Mouse (Mus musculus): ENCODE results near the gene Rufy1. TPM values are rescaled to one million over a fixed set of nuclear protein-coding genes. Genes with fewer than 3 reads are reported as not detected.
"Not testable (repeated sequence)": the region's sequence is repeated elsewhere in the genome, so short reads cannot be mapped to it uniquely, and the experiment has no call there.

Gene Rufy1
- polyA plus RNA-seq, 1 experiment from 2014 or later = 30.6 TPM

- 31% methylated on average over 4 of the region's 4 CpGs for WGBS
- peak overlapping the region; percentile 72; the same call in 1 of the 2 replicates for H3K9ac ChIP-seq (ENCODE audit: low read depth, low read length)
- peak; percentile 75 for ATAC-seq
- H3K27me3 ChIP-seq (ENCODE audit: control insufficient read depth, insufficient read depth, low read depth, low read length) = no peaks in the 10 kb centered on the region
- H3K9me3 ChIP-seq (replicated peaks; ENCODE audit: control insufficient read depth, low read length, poor library complexity, severe bottlenecking) = no peaks in the 10 kb centered on the region
- H3K4me2 ChIP-seq (ENCODE audit: low read length) = peak overlapping the region; percentile 65
- H3K4me1 ChIP-seq (ENCODE audit: control insufficient read depth, insufficient read depth, low read length) = peaks cover 7% of the 10 kb centered on the region
- H3K4me3 ChIP-seq (ENCODE audit: low read depth, low read length) = no peak overlapping the region
- peak overlapping the region; percentile 95 for H3K27ac ChIP-seq (ENCODE audit: low read length)
- H3K36me3 ChIP-seq (ENCODE audit: control insufficient read depth, insufficient read depth, low read length) = no peaks in the 10 kb centered on the region
These were observed 60.0 kb downstream of the Rufy1 start for GRCm38 (mm10) chr11:50370969-50371368.

GRCm38 (mm10) chr11:50369360-50369911 is 61.5 kb downstream of the Rufy1 start:
- no peak overlapping the region for H3K4me2 ChIP-seq (ENCODE audit: low read length)
- no peak overlapping the region for H3K27ac ChIP-seq (ENCODE audit: low read length)
- no peaks in the 10 kb centered on the region for H3K27me3 ChIP-seq (ENCODE audit: control insufficient read depth, insufficient read depth, low read depth, low read length)
- no peaks in the 10 kb centered on the region for H3K36me3 ChIP-seq (ENCODE audit: control insufficient read depth, insufficient read depth, low read length)
- no peak for ATAC-seq
- H3K9ac ChIP-seq (ENCODE audit: low read depth, low read length) = no peak overlapping the region
- 87% methylated on average over 5 of the region's 5 CpGs for WGBS
- H3K4me1 ChIP-seq (ENCODE audit: control insufficient read depth, insufficient read depth, low read length) = peaks cover 7% of the 10 kb centered on the region
- no peak overlapping the region for H3K4me3 ChIP-seq (ENCODE audit: low read depth, low read length)
- H3K9me3 ChIP-seq (replicated peaks; ENCODE audit: control insufficient read depth, low read length, poor library complexity, severe bottlenecking) = no peaks in the 10 kb centered on the region

- Histone ChIP-seq H3K36me3 (ENCODE audit: control insufficient read depth, insufficient read depth, low read length) (no peaks in the 10 kb centered on the region), H3K4me1 (ENCODE audit: control insufficient read depth, insufficient read depth, low read length) (peaks cover 7% of the 10 kb centered on the region), H3K9me3 (replicated peaks; ENCODE audit: control insufficient read depth, low read length, poor library complexity, severe bottlenecking) (no peaks in the 10 kb centered on the region), H3K4me3 (ENCODE audit: low read depth, low read length) (no peak overlapping the region), H3K27ac (ENCODE audit: low read length) (no peak overlapping the region), H3K9ac (ENCODE audit: low read depth, low read length) (no peak overlapping the region), H3K27me3 (ENCODE audit: control insufficient read depth, insufficient read depth, low read depth, low read length) (no peaks in the 10 kb centered on the region), H3K4me2 (ENCODE audit: low read length) (no peak overlapping the region)
- 93% methylated on average over 9 of the region's 9 CpGs for WGBS
- no peak for ATAC-seq
These were observed 63.4 kb downstream of the Rufy1 start for GRCm38 (mm10) chr11:50367531-50367930.

GRCm38 (mm10) chr11:50365322-50365721 is 65.6 kb downstream of the Rufy1 start:
- Histone ChIP-seq H3K4me1 (ENCODE audit: control insufficient read depth, insufficient read depth, low read length) (no peaks in the 10 kb centered on the region; the same call in 1 of the 2 replicates), H3K36me3 (ENCODE audit: control insufficient read depth, insufficient read depth, low read length) (no peaks in the 10 kb centered on the region), H3K4me3 (ENCODE audit: low read depth, low read length) (no peak overlapping the region), H3K27ac (ENCODE audit: low read length) (no peak overlapping the region), H3K9ac (ENCODE audit: low read depth, low read length) (no peak overlapping the region), H3K9me3 (replicated peaks; ENCODE audit: control insufficient read depth, low read length, poor library complexity, severe bottlenecking) (no peaks in the 10 kb centered on the region), H3K27me3 (ENCODE audit: control insufficient read depth, insufficient read depth, low read depth, low read length) (no peaks in the 10 kb centered on the region), H3K4me2 (ENCODE audit: low read length) (no peak overlapping the region)
- ATAC-seq = no peak

- no peaks in the 10 kb centered on the region for H3K36me3 ChIP-seq (ENCODE audit: control insufficient read depth, insufficient read depth, low read length)
- H3K4me3 ChIP-seq (ENCODE audit: low read depth, low read length) = no peak overlapping the region
- 0 out of 2 replicates have a peak, but pooled peaks have one; percentile 66 for ATAC-seq
- H3K4me1 ChIP-seq (ENCODE audit: control insufficient read depth, insufficient read depth, low read length) = no peaks in the 10 kb centered on the region
- H3K27ac ChIP-seq (ENCODE audit: low read length) = no peak overlapping the region
- no peaks in the 10 kb centered on the region for H3K27me3 ChIP-seq (ENCODE audit: control insufficient read depth, insufficient read depth, low read depth, low read length)
- WGBS = 7% methylated on average over 4 of the region's 4 CpGs
- H3K9ac ChIP-seq (ENCODE audit: low read depth, low read length) = no peak overlapping the region
- H3K9me3 ChIP-seq (replicated peaks; ENCODE audit: control insufficient read depth, low read length, poor library complexity, severe bottlenecking) = no peaks in the 10 kb centered on the region
- H3K4me2 ChIP-seq (ENCODE audit: low read length) = no peak overlapping the region
These were observed 66.4 kb downstream of the Rufy1 start for GRCm38 (mm10) chr11:50364548-50364947.

DNA sequence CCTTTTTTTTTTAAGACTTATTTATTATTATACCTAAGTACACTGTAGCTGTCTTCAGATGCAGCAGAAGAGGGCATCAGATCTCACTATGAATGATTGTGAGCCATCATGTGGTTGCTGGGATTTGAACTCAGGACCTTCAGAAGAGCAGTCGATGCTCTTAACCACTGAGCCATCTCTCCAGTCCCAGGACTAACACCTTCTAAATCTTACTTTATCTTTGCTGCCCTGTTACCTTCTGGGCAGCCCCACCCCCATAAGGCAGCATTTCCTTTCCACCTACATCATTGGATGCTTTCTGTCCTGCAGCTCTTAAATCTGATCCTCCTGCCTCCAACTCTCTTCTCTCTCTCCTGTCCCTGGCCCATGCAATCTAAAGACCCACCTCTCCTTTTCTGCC is 69.6 kb downstream of the Rufy1 start:
- ATAC-seq; H3K9me3 ChIP-seq (replicated peaks; ENCODE audit: control insufficient read depth, low read length, poor library complexity, severe bottlenecking); H3K4me1 ChIP-seq (ENCODE audit: control insufficient read depth, insufficient read depth, low read length); H3K4me3 ChIP-seq (ENCODE audit: low read depth, low read length); H3K27ac ChIP-seq (ENCODE audit: low read length); H3K9ac ChIP-seq (ENCODE audit: low read depth, low read length); H3K36me3 ChIP-seq (ENCODE audit: control insufficient read depth, insufficient read depth, low read length); H3K27me3 ChIP-seq (ENCODE audit: control insufficient read depth, insufficient read depth, low read depth, low read length); H3K4me2 ChIP-seq (ENCODE audit: low read length): not testable (repeated sequence)
- 91% methylated on average over 1 of the region's 1 CpGs for WGBS

- no peaks in the 10 kb centered on the region for H3K9me3 ChIP-seq (replicated peaks; ENCODE audit: control insufficient read depth, low read length, poor library complexity, severe bottlenecking)
- H3K27ac ChIP-seq (ENCODE audit: low read length) = peak overlapping the region; percentile 85
- H3K4me1 ChIP-seq (ENCODE audit: control insufficient read depth, insufficient read depth, low read length) = no peaks in the 10 kb centered on the region; the same call in 1 of the 2 replicates
- H3K27me3 ChIP-seq (ENCODE audit: control insufficient read depth, insufficient read depth, low read depth, low read length) = no peaks in the 10 kb centered on the region
- H3K9ac ChIP-seq (ENCODE audit: low read depth, low read length) = peak overlapping the region; percentile 83
- H3K4me3 ChIP-seq (ENCODE audit: low read depth, low read length) = peak overlapping the region; percentile 58
- ATAC-seq = peak; percentile 79
- H3K36me3 ChIP-seq (ENCODE audit: control insufficient read depth, insufficient read depth, low read length) = no peaks in the 10 kb centered on the region
- peak overlapping the region; percentile 61 for H3K4me2 ChIP-seq (ENCODE audit: low read length)
- WGBS = 2% methylated on average over 74 of the region's 74 CpGs
These were observed 71.7 kb downstream of the Rufy1 start for GRCm38 (mm10) chr11:50358950-50359861.

GRCm38 (mm10) chr11:50355395-50355794 is 75.5 kb downstream of the Rufy1 start:
- Histone ChIP-seq H3K4me3 (ENCODE audit: low read depth, low read length) (no peak overlapping the region), H3K9me3 (replicated peaks; ENCODE audit: control insufficient read depth, low read length, poor library complexity, severe bottlenecking) (no peaks in the 10 kb centered on the region), H3K4me2 (ENCODE audit: low read length) (no peak overlapping the region), H3K9ac (ENCODE audit: low read depth, low read length) (no peak overlapping the region), H3K36me3 (ENCODE audit: control insufficient read depth, insufficient read depth, low read length) (no peaks in the 10 kb centered on the region), H3K27ac (ENCODE audit: low read length) (no peak overlapping the region), H3K4me1 (ENCODE audit: control insufficient read depth, insufficient read depth, low read length) (no peaks in the 10 kb centered on the region; the same call in 1 of the 2 replicates), H3K27me3 (ENCODE audit: control insufficient read depth, insufficient read depth, low read depth, low read length) (no peaks in the 10 kb centered on the region)
- WGBS = 70% methylated on average over 1 of the region's 1 CpGs
- no peak for ATAC-seq

DNA sequence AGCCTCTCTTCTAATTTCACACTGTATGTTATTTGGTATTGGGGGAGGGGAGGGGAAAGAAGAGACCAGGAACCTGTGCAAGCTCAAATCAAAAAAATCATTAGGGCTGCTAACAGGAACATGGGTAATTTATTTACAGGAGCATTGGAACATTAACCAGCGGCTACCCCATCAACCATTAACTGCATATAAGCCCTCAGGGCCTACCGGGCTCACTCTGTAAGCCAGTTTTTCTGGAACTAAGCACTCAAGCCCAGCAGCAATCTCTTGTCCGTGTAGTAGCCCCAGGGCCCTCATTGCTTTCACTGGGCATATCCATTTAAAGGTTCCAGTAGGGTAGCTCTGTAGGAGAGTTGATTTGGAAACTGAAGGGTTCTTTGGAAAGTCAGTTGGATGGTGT is 76.1 kb downstream of the Rufy1 start:
- Histone ChIP-seq H3K4me3 (ENCODE audit: low read depth, low read length) (no peak overlapping the region), H3K4me1 (ENCODE audit: control insufficient read depth, insufficient read depth, low read length) (no peaks in the 10 kb centered on the region; the same call in 1 of the 2 replicates), H3K9me3 (replicated peaks; ENCODE audit: control insufficient read depth, low read length, poor library complexity, severe bottlenecking) (no peaks in the 10 kb centered on the region), H3K36me3 (ENCODE audit: control insufficient read depth, insufficient read depth, low read length) (no peaks in the 10 kb centered on the region), H3K27me3 (ENCODE audit: control insufficient read depth, insufficient read depth, low read depth, low read length) (no peaks in the 10 kb centered on the region), H3K9ac (ENCODE audit: low read depth, low read length) (no peak overlapping the region), H3K4me2 (ENCODE audit: low read length) (no peak overlapping the region), H3K27ac (ENCODE audit: low read length) (no peak overlapping the region)
- ATAC-seq = no peak
- WGBS = 80% methylated on average over 3 of the region's 3 CpGs
